Mouse (Mus musculus) midbrain, embryonic 13.5 days (tissue): ENCODE measurements around the gene Sf3a1. TPM values are rescaled to one million over a fixed set of nuclear protein-coding genes. Genes with fewer than 3 reads are reported as not detected.
"Not testable (repeated sequence)": the region's sequence is repeated elsewhere in the genome, so short reads cannot be mapped to it uniquely, and the experiment has no call there.

ENCODE experiments used
- ATAC-seq: fragments of 200-750 bp; cut with Nextera tagmentation; 2 replicates; pipeline ENCODE4 v1.8.0; 2017; ENCODE audit warnings: mild to moderate bottlenecking, moderate TSS enrichment, moderate library complexity
- H3K27ac ChIP-seq: fragments of 300-500 bp; sonication (generic); 2 replicates; pipeline ENCODE4 v1.5.1; 2015; ENCODE audit warnings: inconsistent platforms, mild to moderate bottlenecking, moderate library complexity
- H3K27me3 ChIP-seq: fragments of 300-500 bp; sonication (generic); 2 replicates; pipeline ENCODE4 v1.6.1; 2015; ENCODE audit warnings: mild to moderate bottlenecking, inconsistent platforms
- H3K36me3 ChIP-seq: fragments of 300-500 bp; sonication (generic); 2 replicates; pipeline ENCODE4 v1.6.1; 2015; ENCODE audit warnings: mild to moderate bottlenecking, inconsistent platforms
- H3K4me1 ChIP-seq: fragments of 300-500 bp; sonication (generic); replicated peaks from 2 replicates; pipeline ENCODE4 v1.6.1; 2015; ENCODE audit warnings: inconsistent platforms
- H3K4me2 ChIP-seq: fragments of 300-500 bp; sonication (generic); replicated peaks from 2 replicates; pipeline ENCODE4 v1.6.1; 2015; ENCODE audit warnings: moderate library complexity, mild to moderate bottlenecking, inconsistent platforms
- H3K4me3 ChIP-seq: fragments of 300-500 bp; sonication (generic); replicated peaks from 2 replicates; pipeline ENCODE4 v1.5.1; 2015; ENCODE audit warnings: mild to moderate bottlenecking, inconsistent platforms
- H3K9ac ChIP-seq: fragments of 300-500 bp; sonication (generic); replicated peaks from 2 replicates; pipeline ENCODE4 v1.6.1; 2015; ENCODE audit warnings: mild to moderate bottlenecking, inconsistent platforms
- H3K9me3 ChIP-seq: fragments of 300-500 bp; sonication (generic); 2 replicates; pipeline ENCODE4 v1.6.1; 2016; ENCODE audit warnings: mild to moderate bottlenecking, inconsistent platforms
- WGBS: fragments of 180-500 bp; shearing (Covaris S2); methylation state at CpG from one replicate; pipeline ENCODE4 v1.1.7; 2015; 5-methylcytosine and 5-hydroxymethylcytosine counted together
- polyA plus RNA-seq: library from polyadenylated mRNA; unstranded; fragments of >200 nt; fragmentation: Nextera tagmentation; extraction: Ambion mirVana; gene quantifications from 2 replicates; pipeline ENCODE4 v1.2.1, GENCODE M21; 2015

The Sf3a1 gene
- polyA plus RNA-seq, 1 experiment from 2014 or later: 65.8 TPM

GRCm38 (mm10) chr11:4166467-4167090 is 6.4 kb downstream of the Sf3a1 start:
- Histone ChIP-seq H3K27me3 (no peaks in the 10 kb centered on the region), H3K36me3 (peaks cover 96% of the 10 kb centered on the region), H3K9me3 (no peaks in the 10 kb centered on the region), H3K4me1 (peaks cover 31% of the 10 kb centered on the region), H3K4me3 (no peak overlapping the region), H3K4me2 (no peak overlapping the region), H3K27ac (no peak overlapping the region), H3K9ac (no peak overlapping the region)
- no peak for ATAC-seq
- 92% methylated on average over 7 of the region's 7 CpGs for WGBS

DNA sequence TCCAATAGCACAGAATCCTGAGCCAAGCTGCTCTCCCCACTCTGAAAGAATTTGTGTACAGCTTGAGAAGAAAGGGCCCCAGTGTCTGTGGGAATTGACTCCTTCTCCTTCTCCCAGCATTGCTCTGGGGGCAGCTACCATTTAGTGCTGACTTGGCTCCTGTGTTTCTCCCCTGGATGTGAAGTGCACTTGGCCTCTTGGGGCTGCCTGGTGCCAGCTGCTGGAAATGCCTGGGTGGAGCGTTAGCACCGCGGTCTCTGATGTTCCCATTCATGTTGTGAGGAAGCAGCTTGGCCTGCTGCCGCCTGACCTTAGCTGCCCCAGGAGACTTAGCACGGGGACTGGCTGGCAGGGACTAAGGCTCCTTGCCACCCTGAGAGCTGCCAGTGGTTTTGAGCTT is 14.4 kb downstream of the Sf3a1 start:
- H3K4me2 ChIP-seq: no peak overlapping the region
- H3K9ac ChIP-seq: no peak overlapping the region
- no peaks in the 10 kb centered on the region for H3K27me3 ChIP-seq
- H3K9me3 ChIP-seq: no peaks in the 10 kb centered on the region
- no peak overlapping the region for H3K27ac ChIP-seq
- 80% methylated on average over 5 of the region's 5 CpGs for WGBS
- no peak overlapping the region for H3K4me3 ChIP-seq
- H3K4me1 ChIP-seq: no peaks in the 10 kb centered on the region
- peaks cover 100% of the 10 kb centered on the region for H3K36me3 ChIP-seq
- no peak for ATAC-seq

- Histone ChIP-seq H3K9me3 (no peaks in the 10 kb centered on the region), H3K36me3 (peaks cover 99% of the 10 kb centered on the region), H3K4me1 (no peaks in the 10 kb centered on the region), H3K9ac (no peak overlapping the region), H3K4me3 (no peak overlapping the region), H3K4me2 (no peak overlapping the region), H3K27ac (no peak overlapping the region), H3K27me3 (no peaks in the 10 kb centered on the region)
- ATAC-seq: no peak
- 93% methylated on average over 4 of the region's 4 CpGs for WGBS
These were observed 17.6 kb downstream of the Sf3a1 start for GRCm38 (mm10) chr11:4177716-4178115.

DNA sequence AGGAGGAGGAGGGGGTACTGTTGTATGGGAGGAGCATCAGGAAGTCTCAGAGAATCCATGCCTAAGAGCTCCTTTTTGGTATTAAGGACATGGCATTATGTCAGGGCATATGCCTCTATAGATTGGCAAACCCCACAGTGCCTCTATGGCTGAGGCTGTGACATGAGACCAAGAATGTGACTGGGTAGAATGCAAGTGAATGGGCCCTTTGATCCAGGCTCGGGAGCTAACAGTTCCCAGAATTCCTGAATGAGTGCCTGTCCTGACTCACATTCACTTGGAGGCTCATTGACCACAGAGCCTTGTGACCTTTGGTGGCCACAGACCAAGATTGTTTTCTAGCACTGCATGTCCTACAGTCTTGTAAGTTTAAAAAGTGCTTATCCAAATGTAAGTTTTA is 21.9 kb downstream of the Sf3a1 start:
- whole genome bisulfite sequencing: 4% methylated on average over 1 of the region's 1 CpGs
- no peaks in the 10 kb centered on the region for H3K9me3 ChIP-seq
- H3K27ac ChIP-seq: no peak overlapping the region

DNA sequence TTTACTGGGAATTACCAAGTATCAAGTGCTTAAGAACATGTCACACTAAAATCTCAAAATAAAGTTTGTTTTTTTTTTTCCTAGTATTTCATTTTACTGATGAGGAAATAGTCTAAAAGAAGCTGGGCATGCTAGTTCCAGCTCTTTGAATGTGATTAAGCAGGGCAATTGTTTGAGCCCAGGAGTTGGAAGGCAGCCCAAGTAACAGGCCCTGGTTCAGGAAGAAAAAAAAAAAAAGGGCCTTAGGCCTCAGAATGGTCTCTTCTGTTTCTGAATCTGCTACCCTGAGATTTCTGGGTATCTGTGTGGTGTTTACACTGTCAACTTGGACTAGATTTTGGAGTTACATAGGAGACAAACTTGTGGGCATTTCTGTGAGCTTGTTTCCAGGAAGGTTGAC is 23.4 kb downstream of the Sf3a1 start:
- peaks cover 51% of the 10 kb centered on the region for H3K36me3 ChIP-seq
- H3K9me3 ChIP-seq: no peaks in the 10 kb centered on the region
- H3K4me1 ChIP-seq: peaks cover 14% of the 10 kb centered on the region
- H3K27ac ChIP-seq: 0 out of 2 replicates have a peak overlapping the region, but pooled peaks have one; percentile 26
- no peak overlapping the region for H3K4me2 ChIP-seq
- H3K27me3 ChIP-seq: no peaks in the 10 kb centered on the region
- H3K4me3 ChIP-seq: no peak overlapping the region
- ATAC-seq: no peak
- H3K9ac ChIP-seq: no peak overlapping the region

More for the DNA sequence above, 21.9 kb downstream of the Sf3a1 start:
- Histone ChIP-seq H3K4me3 (no peak overlapping the region), H3K4me2 (no peak overlapping the region), H3K9ac (no peak overlapping the region), H3K4me1 (peaks cover under 1% of the 10 kb centered on the region), H3K27me3 (no peaks in the 10 kb centered on the region), H3K36me3 (peaks cover 66% of the 10 kb centered on the region)
- no peak for ATAC-seq

- Histone ChIP-seq H3K27ac (0 out of 2 replicates have a peak overlapping the region, but pooled peaks have one; percentile 26), H3K9me3 (no peaks in the 10 kb centered on the region), H3K4me1 (peaks cover 14% of the 10 kb centered on the region), H3K9ac (no peak overlapping the region), H3K4me3 (no peak overlapping the region), H3K27me3 (no peaks in the 10 kb centered on the region), H3K4me2 (no peak overlapping the region), H3K36me3 (peaks cover 42% of the 10 kb centered on the region)
- WGBS: 76% methylated on average over 4 of the region's 4 CpGs
- ATAC-seq: no peak
These were observed 24.3 kb downstream of the Sf3a1 start for GRCm38 (mm10) chr11:4184251-4184952.

GRCm38 (mm10) chr11:4185480-4185879 is 25.3 kb downstream of the Sf3a1 start:
- not testable (repeated sequence) for H3K27ac ChIP-seq, H3K27me3 ChIP-seq, H3K9me3 ChIP-seq, ATAC-seq, H3K4me2 ChIP-seq, H3K9ac ChIP-seq, H3K4me3 ChIP-seq
- Histone ChIP-seq H3K36me3 (peaks cover 32% of the 10 kb centered on the region), H3K4me1 (peaks cover 14% of the 10 kb centered on the region)
- 88% methylated on average over 6 of the region's 6 CpGs for WGBS

DNA sequence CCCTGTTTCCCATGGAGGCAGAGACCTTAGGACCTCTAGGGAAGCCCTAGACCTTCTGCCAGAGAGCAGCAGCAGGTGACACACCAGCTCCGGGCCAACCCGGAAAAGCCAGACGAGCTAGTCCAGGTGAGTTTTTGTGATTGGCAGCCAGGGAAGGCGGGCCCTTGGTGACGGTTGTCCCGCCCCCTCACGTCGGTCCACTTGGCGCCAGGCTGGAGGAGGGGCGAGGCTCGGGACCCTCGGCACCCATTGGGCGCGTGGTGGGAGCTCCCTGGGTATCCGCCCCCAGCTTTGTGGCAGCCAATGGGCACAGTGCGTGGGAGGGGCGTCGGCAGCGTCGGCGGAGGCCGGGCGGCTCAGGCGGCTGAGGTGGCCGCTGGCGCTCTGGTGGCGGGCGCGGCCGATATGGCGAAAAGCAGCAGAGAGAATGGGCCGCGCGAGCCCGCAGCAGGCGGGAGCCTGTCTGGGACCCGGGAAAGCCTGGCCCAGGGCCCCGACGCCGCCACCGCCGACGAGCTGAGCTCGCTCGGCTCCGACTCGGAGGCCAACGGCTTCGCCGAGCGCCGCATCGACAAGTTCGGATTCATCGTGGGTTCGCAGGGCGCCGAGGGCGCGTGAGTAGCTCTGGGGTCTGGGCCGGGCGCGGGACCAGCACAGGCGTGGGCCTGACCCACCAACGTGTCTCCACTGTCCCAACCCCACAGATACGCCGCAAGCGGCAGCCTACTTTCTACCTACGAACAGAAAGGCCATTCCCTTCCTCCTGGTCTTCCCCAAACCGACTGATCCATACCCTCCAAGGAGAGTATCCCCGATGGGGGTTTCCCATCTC is 26.6 kb downstream of the Sf3a1 start, which contains the start of gene Tbc1d10a:
Gene Tbc1d10a (plus strand): TSS at position 304 of the 832 bp plus-strand sequence.
- WGBS: under 1% methylated on average over 70 of the region's 71 CpGs

DNA sequence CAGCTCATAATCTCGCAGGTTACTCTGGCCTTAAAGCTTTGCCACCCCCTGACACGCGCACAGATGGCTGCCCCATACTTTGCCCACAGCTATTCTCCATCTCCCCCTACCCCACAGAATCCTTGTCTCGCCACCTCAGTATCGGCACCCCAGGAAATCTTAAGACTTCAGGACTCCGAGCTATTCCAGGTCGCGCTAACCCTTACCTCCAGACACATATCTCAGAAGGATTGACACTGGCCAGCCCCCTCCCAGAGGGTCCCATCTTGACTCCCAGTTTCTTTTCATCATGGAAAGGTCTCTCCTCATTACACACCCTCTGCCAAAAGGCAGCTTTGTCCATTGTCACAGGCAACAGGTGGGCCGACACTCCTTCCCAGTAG is 27.2 kb downstream of the Sf3a1 start:
- Histone ChIP-seq H3K36me3 (peaks cover 14% of the 10 kb centered on the region), H3K9me3 (no peaks in the 10 kb centered on the region), H3K4me1 (peaks cover 14% of the 10 kb centered on the region), H3K9ac (peak overlapping the region; percentile 95), H3K27ac (no peak overlapping the region), H3K4me2 (peak overlapping the region; percentile 87), H3K4me3 (peak overlapping the region; percentile 83), H3K27me3 (no peaks in the 10 kb centered on the region)
- ATAC-seq: no peak; the same call in 1 of the 2 replicates
- 14% methylated on average over 9 of the region's 9 CpGs for WGBS

More for the DNA sequence above, 26.6 kb downstream of the Sf3a1 start, which contains the start of gene Tbc1d10a:
- Histone ChIP-seq H3K27me3 (no peaks in the 10 kb centered on the region), H3K9me3 (no peaks in the 10 kb centered on the region), H3K36me3 (peaks cover 19% of the 10 kb centered on the region), H3K4me2 (peak within 1 kb of the TSS; percentile 87), H3K4me1 (peaks cover 14% of the 10 kb centered on the region), H3K4me3 (peak within 1 kb of the TSS; percentile 83), H3K27ac (peak within 1 kb of the TSS; percentile 64; the same call in 1 of the 2 replicates), H3K9ac (peak within 1 kb of the TSS; percentile 95)
- ATAC-seq: peak; percentile 100

GRCm38 (mm10) chr11:4189182-4189581 is 29.0 kb downstream of the Sf3a1 start:
- no peak overlapping the region for H3K27ac ChIP-seq
- no peak overlapping the region for H3K4me2 ChIP-seq
- WGBS: 91% methylated on average over 6 of the region's 6 CpGs
- ATAC-seq: no peak
- H3K36me3 ChIP-seq: no peaks in the 10 kb centered on the region
- H3K4me1 ChIP-seq: peaks cover 14% of the 10 kb centered on the region
- H3K9me3 ChIP-seq: no peaks in the 10 kb centered on the region
- no peaks in the 10 kb centered on the region for H3K27me3 ChIP-seq
- H3K9ac ChIP-seq: no peak overlapping the region
- H3K4me3 ChIP-seq: no peak overlapping the region

DNA sequence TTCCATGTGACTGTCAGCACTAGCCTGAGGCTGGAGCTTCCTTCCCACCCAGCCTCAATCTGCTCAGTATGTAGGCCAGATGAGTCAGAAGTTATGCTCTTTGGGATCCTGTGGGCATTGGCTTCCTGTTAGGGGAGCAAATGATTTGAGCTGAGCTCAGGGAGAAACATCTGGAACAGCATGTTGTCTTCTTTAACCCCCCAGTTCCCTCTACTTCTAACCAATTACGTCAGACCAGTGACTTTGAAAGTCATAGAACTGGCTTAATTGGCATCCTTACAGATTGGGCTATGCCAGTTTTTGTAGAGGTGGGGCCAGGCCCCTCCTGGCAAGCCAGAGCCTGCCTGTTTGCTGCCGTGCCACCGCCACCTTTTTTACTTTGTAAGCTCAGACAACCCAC is 30.5 kb downstream of the Sf3a1 start:
- H3K9ac ChIP-seq: no peak overlapping the region
- H3K27ac ChIP-seq: no peak overlapping the region
- 82% methylated on average over 3 of the region's 3 CpGs for WGBS
- no peak overlapping the region for H3K4me2 ChIP-seq
- H3K36me3 ChIP-seq: no peaks in the 10 kb centered on the region
- peaks cover 14% of the 10 kb centered on the region for H3K4me1 ChIP-seq
- ATAC-seq: no peak
- no peak overlapping the region for H3K4me3 ChIP-seq
- no peaks in the 10 kb centered on the region for H3K9me3 ChIP-seq
- H3K27me3 ChIP-seq: no peaks in the 10 kb centered on the region

DNA sequence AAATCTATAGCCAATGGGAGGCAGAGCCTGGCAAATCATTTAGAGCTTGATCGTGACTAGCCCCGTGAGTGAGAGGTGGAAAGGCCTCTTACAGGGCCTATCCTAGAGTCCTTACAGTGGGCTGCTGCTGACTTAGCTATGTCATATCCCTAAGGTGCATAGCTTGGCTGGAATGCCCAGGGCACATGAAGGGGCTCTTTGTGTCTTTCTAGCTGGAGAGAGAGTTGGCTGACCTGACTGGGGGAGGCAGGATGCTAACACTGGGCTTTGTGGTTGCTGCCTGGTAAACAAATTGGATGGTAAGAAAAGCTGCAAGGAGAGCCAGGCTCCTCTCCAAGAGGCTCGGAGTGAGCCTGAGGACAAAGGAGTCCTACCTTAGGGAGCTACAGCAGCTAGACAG is 32.6 kb downstream of the Sf3a1 start:
- no peak for ATAC-seq
- H3K4me3 ChIP-seq: no peak overlapping the region
- H3K4me1 ChIP-seq: peaks cover 6% of the 10 kb centered on the region
- WGBS: 78% methylated on average over 3 of the region's 3 CpGs
- H3K4me2 ChIP-seq: no peak overlapping the region
- no peaks in the 10 kb centered on the region for H3K27me3 ChIP-seq
- no peaks in the 10 kb centered on the region for H3K36me3 ChIP-seq
- H3K9me3 ChIP-seq: no peaks in the 10 kb centered on the region
- no peak overlapping the region for H3K9ac ChIP-seq
- no peak overlapping the region for H3K27ac ChIP-seq
